Mouse (Mus musculus) heart, embryonic 16.5 days (tissue): ENCODE measurements around the gene Ahcyl1. TPM values are rescaled to one million over a fixed set of nuclear protein-coding genes. Genes with fewer than 3 reads are reported as not detected.
"Not testable (repeated sequence)": the region's sequence is repeated elsewhere in the genome, so short reads cannot be mapped to it uniquely, and the experiment has no call there.

Source experiments
- ATAC-seq: fragments of 200-750 bp; cut with Nextera tagmentation; replicated peaks from 2 replicates; pipeline ENCODE4 v1.8.0; 2017; ENCODE audit warnings: moderate number of reproducible peaks; ENCODE audit not compliant: insufficient read depth, low FRiP score; ENCODE audit errors: extremely low read depth
- H3K27ac ChIP-seq: fragments of 300-500 bp; sonication (generic); 2 replicates; pipeline ENCODE4 v1.5.1; 2014; ENCODE audit warnings: mild to moderate bottlenecking, low read length, control low read depth, moderate library complexity
- H3K27me3 ChIP-seq: fragments of 300-500 bp; sonication (generic); 2 replicates; pipeline ENCODE4 v1.6.1; 2014; ENCODE audit warnings: low read length, mixed read lengths; ENCODE audit not compliant: control insufficient read depth, insufficient read depth
- H3K36me3 ChIP-seq: fragments of 300-500 bp; sonication (generic); 2 replicates; pipeline ENCODE4 v1.6.1; 2014; ENCODE audit not compliant: control insufficient read depth, insufficient read depth
- H3K4me1 ChIP-seq: fragments of 300-500 bp; sonication (generic); 2 replicates; pipeline ENCODE4 v1.6.1; 2014; ENCODE audit warnings: low read length, mixed read lengths; ENCODE audit not compliant: control insufficient read depth, insufficient read depth
- H3K4me2 ChIP-seq: fragments of 300-500 bp; sonication (generic); 2 replicates; pipeline ENCODE4 v1.6.1; 2014; ENCODE audit warnings: low read depth, mild to moderate bottlenecking, control low read depth, low read length
- H3K4me3 ChIP-seq: fragments of 300-500 bp; sonication (generic); 2 replicates; pipeline ENCODE4 v1.5.1; 2014; ENCODE audit warnings: mild to moderate bottlenecking, control low read depth, low read length
- H3K9ac ChIP-seq: fragments of 300-500 bp; sonication (generic); 2 replicates; pipeline ENCODE4 v1.6.1; 2014; ENCODE audit warnings: low read length, control low read depth
- H3K9me3 ChIP-seq: fragments of 300-500 bp; sonication (generic); replicated peaks from 2 replicates; pipeline ENCODE4 v1.6.1; 2016; ENCODE audit warnings: low read length; ENCODE audit not compliant: control insufficient read depth
- WGBS: fragments of 180-500 bp; shearing (Covaris S2); extraction: QIAGEN DNeasy Blood & Tissue Kit; methylation state at CpG from one replicate; pipeline ENCODE4 v1.1.7; 2014; 5-methylcytosine and 5-hydroxymethylcytosine counted together
- polyA plus RNA-seq: library from polyadenylated mRNA; unstranded; fragments of >200 nt; fragmentation: Nextera tagmentation; extraction: Ambion mirVana; gene quantifications from 2 replicates; pipeline ENCODE4 v1.2.1, GENCODE M21; 2015

Gene Ahcyl1
- polyA plus RNA-seq, 1 experiment from 2014 or later: 51.9 TPM

- Histone ChIP-seq H3K27me3 (no peaks in the 10 kb centered on the region), H3K36me3 (peaks cover 10% of the 10 kb centered on the region), H3K4me1 (no peaks in the 10 kb centered on the region), H3K9ac (no peak overlapping the region), H3K27ac (no peak overlapping the region), H3K4me3 (no peak overlapping the region), H3K4me2 (no peak overlapping the region), H3K9me3 (no peaks in the 10 kb centered on the region)
- no peak for ATAC-seq
- WGBS: 74% methylated on average over 3 of the region's 3 CpGs
Observed at GRCm38 (mm10) chr3:107655491-107655890, 40.9 kb downstream of the Ahcyl1 start.

- no peak overlapping the region for H3K4me3 ChIP-seq
- no peaks in the 10 kb centered on the region for H3K27me3 ChIP-seq
- H3K9ac ChIP-seq: no peak overlapping the region
- 82% methylated on average over 3 of the region's 3 CpGs for WGBS
- H3K4me2 ChIP-seq: no peak overlapping the region
- H3K4me1 ChIP-seq: no peaks in the 10 kb centered on the region
- no peak for ATAC-seq
- H3K9me3 ChIP-seq: no peaks in the 10 kb centered on the region
- H3K27ac ChIP-seq: no peak overlapping the region
- H3K36me3 ChIP-seq: peaks cover 6% of the 10 kb centered on the region; the same call in 1 of the 2 replicates
Observed at GRCm38 (mm10) chr3:107654861-107655260, 41.5 kb downstream of the Ahcyl1 start.

GRCm38 (mm10) chr3:107652968-107653367 lies 43.4 kb downstream of the Ahcyl1 start:
- Histone ChIP-seq H3K4me2 (no peak overlapping the region), H3K27me3 (no peaks in the 10 kb centered on the region), H3K9ac (no peak overlapping the region), H3K36me3 (no peaks in the 10 kb centered on the region), H3K4me3 (no peak overlapping the region), H3K27ac (no peak overlapping the region), H3K4me1 (0 out of 2 replicates have a peak, but pooled peaks cover 1% of the 10 kb centered on the region), H3K9me3 (no peaks in the 10 kb centered on the region)
- 91% methylated on average over 3 of the region's 3 CpGs for WGBS
- ATAC-seq: no peak

GRCm38 (mm10) chr3:107650276-107650675 lies 46.1 kb downstream of the Ahcyl1 start:
- not testable (repeated sequence) for H3K27ac ChIP-seq, H3K4me3 ChIP-seq, H3K36me3 ChIP-seq, ATAC-seq, H3K9me3 ChIP-seq, H3K4me2 ChIP-seq, H3K9ac ChIP-seq, H3K4me1 ChIP-seq, H3K27me3 ChIP-seq
- WGBS: 61% methylated on average over 5 of the region's 5 CpGs

GRCm38 (mm10) chr3:107646947-107647346 lies 49.4 kb downstream of the Ahcyl1 start:
- no peak overlapping the region for H3K4me2 ChIP-seq
- 70% methylated on average over 3 of the region's 3 CpGs for WGBS
- no peaks in the 10 kb centered on the region for H3K27me3 ChIP-seq
- 0 out of 2 replicates have a peak, but pooled peaks cover 2% of the 10 kb centered on the region for H3K4me1 ChIP-seq
- no peak overlapping the region for H3K9ac ChIP-seq
- H3K27ac ChIP-seq: no peak overlapping the region
- no peaks in the 10 kb centered on the region for H3K9me3 ChIP-seq
- no peak overlapping the region for H3K4me3 ChIP-seq
- H3K36me3 ChIP-seq: no peaks in the 10 kb centered on the region
- no peak for ATAC-seq

GRCm38 (mm10) chr3:107637606-107638172 lies 58.7 kb downstream of the Ahcyl1 start:
- Histone ChIP-seq H3K4me3 (no peak overlapping the region), H3K4me1 (no peaks in the 10 kb centered on the region), H3K27me3 (no peaks in the 10 kb centered on the region), H3K9me3 (no peaks in the 10 kb centered on the region), H3K4me2 (no peak overlapping the region), H3K27ac (no peak overlapping the region), H3K9ac (no peak overlapping the region), H3K36me3 (no peaks in the 10 kb centered on the region)
- ATAC-seq: no peak
- 53% methylated on average over 5 of the region's 5 CpGs for WGBS

- 64% methylated on average over 3 of the region's 3 CpGs for WGBS
- Histone ChIP-seq H3K27ac (no peak overlapping the region), H3K36me3 (no peaks in the 10 kb centered on the region), H3K9me3 (no peaks in the 10 kb centered on the region), H3K4me3 (no peak overlapping the region), H3K4me2 (no peak overlapping the region), H3K27me3 (no peaks in the 10 kb centered on the region), H3K9ac (no peak overlapping the region), H3K4me1 (no peaks in the 10 kb centered on the region; the same call in 1 of the 2 replicates)
- no peak for ATAC-seq
Observed at GRCm38 (mm10) chr3:107636236-107636635, 60.1 kb downstream of the Ahcyl1 start.

GRCm38 (mm10) chr3:107635836-107636235 lies 60.5 kb downstream of the Ahcyl1 start:
- no peaks in the 10 kb centered on the region for H3K27me3 ChIP-seq
- no peaks in the 10 kb centered on the region; the same call in 1 of the 2 replicates for H3K4me1 ChIP-seq
- H3K4me2 ChIP-seq: no peak overlapping the region
- ATAC-seq: no peak
- no peak overlapping the region for H3K27ac ChIP-seq
- no peaks in the 10 kb centered on the region for H3K36me3 ChIP-seq
- no peaks in the 10 kb centered on the region for H3K9me3 ChIP-seq
- no peak overlapping the region for H3K4me3 ChIP-seq
- 40% methylated on average over 8 of the region's 8 CpGs for WGBS
- H3K9ac ChIP-seq: no peak overlapping the region

GRCm38 (mm10) chr3:107633906-107634305 lies 62.5 kb downstream of the Ahcyl1 start:
- ATAC-seq: no peak
- H3K4me3 ChIP-seq: no peak overlapping the region
- H3K27ac ChIP-seq: no peak overlapping the region
- no peaks in the 10 kb centered on the region for H3K9me3 ChIP-seq
- H3K4me2 ChIP-seq: no peak overlapping the region
- peaks cover 8% of the 10 kb centered on the region for H3K4me1 ChIP-seq
- no peak overlapping the region for H3K9ac ChIP-seq
- no peaks in the 10 kb centered on the region for H3K27me3 ChIP-seq
- 0 out of 2 replicates have a peak, but pooled peaks cover 4% of the 10 kb centered on the region for H3K36me3 ChIP-seq
- 87% methylated on average over 9 of the region's 9 CpGs for WGBS
